Mouse (Mus musculus) bone marrow macrophage, adult 2 months (primary cell): ENCODE data around the gene Polm. TPM values are rescaled to one million over a fixed set of nuclear protein-coding genes. Genes with fewer than 3 reads are reported as not detected.

Source experiments
- H3K27ac ChIP-seq: 2 replicates; pipeline ENCODE4 v1.5.1; 2012; ENCODE audit warnings: low read depth, low read length; ENCODE audit not compliant: insufficient read depth
- H3K4me1 ChIP-seq: 2 replicates; pipeline ENCODE4 v1.6.1; 2012; ENCODE audit warnings: low read length; ENCODE audit not compliant: control insufficient read depth, insufficient read depth
- H3K4me3 ChIP-seq: 2 replicates; pipeline ENCODE4 v1.5.1; 2012; ENCODE audit warnings: mild to moderate bottlenecking, low read length, moderate library complexity; ENCODE audit not compliant: insufficient read depth
- CTCF ChIP-seq: IDR thresholded peaks from 2 replicates; pipeline ENCODE4 v1.5.1; 2012; ENCODE audit warnings: low read depth, mild to moderate bottlenecking, low read length, moderate library complexity
- POLR2A ChIP-seq: IDR thresholded peaks from 2 replicates; pipeline ENCODE4 v1.6.1; 2012; ENCODE audit warnings: mild to moderate bottlenecking, low read depth, low read length, borderline replicate concordance
- polyA plus RNA-seq: library from polyadenylated mRNA; stranded (reverse); fragments of >200 nt; gene quantifications from 2 replicates; pipeline ENCODE4 v1.2.4, GENCODE M21; 2012; ENCODE audit not compliant: missing spikeins, insufficient read depth, insufficient read length

Gene Polm
- polyA plus RNA-seq = 11.4 and 14.4 TPM in 2 replicates

GRCm38 (mm10) chr11:5837251-5838246 lies at the start of gene Polm:
Gene Polm (minus strand): TSS chr11:5838016.
- TF ChIP-seq CTCF (peak; percentile 50), POLR2A (no peak)
- peak within 1 kb of the TSS; percentile 75 for H3K27ac ChIP-seq
- peak within 1 kb of the TSS; percentile 68 for H3K4me3 ChIP-seq
- peaks cover 4% of the 10 kb centered on the region; the same call in 1 of the 2 replicates for H3K4me1 ChIP-seq

GRCm38 (mm10) chr11:5887250-5887649 lies 49.4 kb upstream of the Polm start:
- Histone ChIP-seq H3K4me3 (no peak overlapping the region), H3K4me1 (peaks cover 6% of the 10 kb centered on the region), H3K27ac (no peak overlapping the region)
- no peak for TF ChIP-seq POLR2A
- no peak for TF ChIP-seq CTCF

GRCm38 (mm10) chr11:5886187-5886586 lies 48.4 kb upstream of the Polm start:
- no peak overlapping the region for H3K4me3 ChIP-seq
- H3K27ac ChIP-seq = no peak overlapping the region
- TF ChIP-seq POLR2A = no peak
- peak; percentile 71 for TF ChIP-seq CTCF
- peaks cover 6% of the 10 kb centered on the region; the same call in 1 of the 2 replicates for H3K4me1 ChIP-seq

DNA sequence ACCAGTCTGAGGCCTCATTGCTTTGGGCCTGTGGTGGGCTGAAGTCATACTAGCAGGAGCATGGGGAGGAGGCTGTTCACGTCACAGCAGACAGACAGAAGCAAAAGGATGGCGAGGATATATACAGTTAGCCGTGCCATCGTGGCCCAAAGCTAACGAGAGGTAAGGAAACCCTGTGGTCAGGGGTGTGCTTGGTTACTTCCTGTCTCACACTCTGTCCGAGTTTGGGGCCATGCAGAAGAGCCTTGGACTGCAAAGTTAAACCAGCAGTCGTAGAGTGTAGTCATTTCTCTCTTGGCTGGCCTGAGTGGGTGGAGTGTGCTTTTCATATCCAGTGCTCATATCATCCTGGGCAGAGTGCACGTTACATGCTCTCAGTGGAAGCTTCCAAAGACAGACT lies 44.7 kb upstream of the Polm start:
- Histone ChIP-seq H3K4me1 (peaks cover 10% of the 10 kb centered on the region), H3K4me3 (no peak overlapping the region), H3K27ac (no peak overlapping the region)
- TF ChIP-seq POLR2A (no peak), CTCF (no peak)

- H3K27ac ChIP-seq = no peak overlapping the region
- peaks cover 21% of the 10 kb centered on the region for H3K4me1 ChIP-seq
- no peak for TF ChIP-seq POLR2A
- TF ChIP-seq CTCF = peak; percentile 63
- no peak overlapping the region for H3K4me3 ChIP-seq
Measured at GRCm38 (mm10) chr11:5879905-5880304, 42.1 kb upstream of the Polm start.

DNA sequence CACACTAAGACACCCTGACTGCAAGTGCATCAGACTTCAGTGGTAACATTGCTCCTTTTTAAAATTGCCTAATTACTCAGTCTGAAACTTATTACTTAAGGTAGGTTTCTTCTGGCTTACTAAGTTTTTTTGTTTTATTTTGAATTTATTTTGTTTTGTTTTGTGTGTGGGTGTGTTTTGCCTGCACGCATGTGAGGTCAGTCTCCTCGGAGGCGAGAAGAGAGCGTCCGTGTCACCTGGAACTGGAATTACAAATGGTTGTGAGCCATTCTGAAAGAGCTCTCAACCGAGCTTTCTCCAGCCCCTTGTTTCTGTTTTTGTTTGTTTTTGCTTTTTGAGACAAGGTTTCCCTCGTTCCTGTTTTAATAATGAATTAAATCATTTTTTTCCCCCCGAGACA lies 40.8 kb upstream of the Polm start:
- 0 out of 2 replicates have a peak overlapping the region, but pooled peaks have one; percentile 36 for H3K27ac ChIP-seq
- TF ChIP-seq POLR2A (no peak), CTCF (no peak)
- H3K4me1 ChIP-seq = peaks cover 21% of the 10 kb centered on the region
- peak overlapping the region; percentile 61 for H3K4me3 ChIP-seq

GRCm38 (mm10) chr11:5877921-5878526 lies 40.2 kb upstream of the Polm start, which contains the start of gene Pold2:
Gene Pold2 (minus strand): TSS chr11:5878292.
- H3K27ac ChIP-seq = peak within 1 kb of the TSS; percentile 36

GRCm38 (mm10) chr11:5877421-5877820 lies 39.6 kb upstream of the Polm start:
- TF ChIP-seq CTCF (no peak), POLR2A (no peak)
- peak overlapping the region; percentile 87 for H3K4me3 ChIP-seq

More at GRCm38 (mm10) chr11:5877921-5878526, 40.2 kb upstream of the Polm start, which contains the start of gene Pold2:
- Histone ChIP-seq H3K4me1 (peaks cover 21% of the 10 kb centered on the region), H3K4me3 (peak within 1 kb of the TSS; percentile 87)
- TF ChIP-seq CTCF = no peak
- TF ChIP-seq POLR2A = 0 out of 2 replicates have a peak, but pooled peaks have one; percentile 58

DNA sequence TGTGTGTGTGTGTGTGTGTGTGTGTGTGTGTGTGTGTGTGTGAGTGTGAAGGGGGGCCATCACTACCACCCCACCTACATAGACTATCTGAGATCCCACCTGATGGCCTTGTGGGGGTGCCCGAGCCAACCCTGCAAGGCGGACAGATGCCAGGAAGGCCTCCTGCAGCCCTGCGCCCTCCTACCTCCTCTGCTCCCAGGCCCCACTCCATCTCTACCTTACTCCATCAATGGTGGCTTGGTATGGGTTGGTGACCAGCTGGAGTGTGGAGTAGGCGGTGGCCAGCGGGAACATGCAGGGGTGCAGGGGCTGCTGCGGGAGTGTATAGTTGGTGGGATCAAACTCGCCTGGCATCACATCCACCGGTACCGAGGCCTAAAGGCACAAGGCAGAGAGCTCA lies 35.4 kb upstream of the Polm start:
- Histone ChIP-seq H3K27ac (no peak overlapping the region), H3K4me1 (peaks cover 10% of the 10 kb centered on the region), H3K4me3 (no peak overlapping the region)
- TF ChIP-seq POLR2A = no peak

More at GRCm38 (mm10) chr11:5877421-5877820, 39.6 kb upstream of the Polm start:
- Histone ChIP-seq H3K27ac (no peak overlapping the region), H3K4me1 (peaks cover 17% of the 10 kb centered on the region)

DNA sequence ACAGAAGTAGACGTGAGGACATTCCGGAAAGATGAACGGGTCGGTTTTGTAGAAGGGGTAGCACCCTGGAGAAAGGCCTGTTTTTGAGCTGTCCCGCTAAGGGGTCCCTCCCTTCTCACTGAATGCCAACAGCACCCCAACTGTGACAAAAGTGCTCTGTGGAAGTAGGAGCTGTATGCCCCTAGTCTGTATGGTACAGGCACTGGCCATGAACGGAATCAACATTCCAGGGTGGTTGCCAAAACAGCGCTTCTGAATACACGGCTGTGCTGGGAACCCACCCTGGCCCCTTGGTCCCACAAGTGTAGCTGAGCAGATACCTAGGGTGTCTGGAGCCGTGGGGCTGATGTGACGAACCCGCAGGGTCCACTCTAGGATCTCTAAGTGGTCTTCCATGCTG lies 34.9 kb upstream of the Polm start:
- Histone ChIP-seq H3K4me1 (peaks cover 10% of the 10 kb centered on the region), H3K4me3 (no peak overlapping the region), H3K27ac (no peak overlapping the region)
- no peak for TF ChIP-seq CTCF
- no peak for TF ChIP-seq POLR2A
